Mouse (Mus musculus): Measurements from ENCODE around the gene Arvcf.

GRCm38 (mm10) chr16:18348601-18349175 lies 706 bp downstream of the Arvcf start:
- TF ChIP-seq CTCF (IDR thresholded peaks at IDR 0.05; ENCODE audit: control insufficient read depth, insufficient read depth, insufficient read length) (no peak), CEBPB (IDR thresholded peaks at IDR 0.05; ENCODE audit: low read depth) (no peak), FOSL1 (IDR thresholded peaks at IDR 0.05; ENCODE audit: insufficient read depth, low read length, poor library complexity, severe bottlenecking) (no peak), MYOD1 (IDR thresholded peaks at IDR 0.05; ENCODE audit: control insufficient read depth, insufficient read length, low read depth) (no peak)

Data from C2C12 (cell line).